Mouse (Mus musculus) lung, postnatal 25 days (tissue): ENCODE data around the gene Klf12.
"Not testable (repeated sequence)": the region's sequence is repeated elsewhere in the genome, so short reads cannot be mapped to it uniquely, and the experiment has no call there.

Experiments
- DNase-seq: peaks from one replicate; pipeline ENCODE4 v3.0.0; 2022; ENCODE audit warnings: low spot score

Gene Klf12

GRCm38 (mm10) chr14:99885562-99885961, 398.9 kb downstream of the Klf12 start:
- DNase-seq = no peak

GRCm38 (mm10) chr14:99885128-99885527, 399.4 kb downstream of the Klf12 start:
- DNase-seq = peak; percentile 14

GRCm38 (mm10) chr14:99876791-99877578, 407.5 kb downstream of the Klf12 start:
- no peak for DNase-seq

GRCm38 (mm10) chr14:99873725-99874124, 410.8 kb downstream of the Klf12 start:
- DNase-seq = no peak

- no peak for DNase-seq
Measured at GRCm38 (mm10) chr14:99856158-99857011, 428.1 kb downstream of the Klf12 start.

- not testable (repeated sequence) for DNase-seq
Measured at GRCm38 (mm10) chr14:99854467-99854807, 430.0 kb downstream of the Klf12 start.

- DNase-seq = not testable (repeated sequence)
Measured at GRCm38 (mm10) chr14:99853769-99854466, 430.6 kb downstream of the Klf12 start.

GRCm38 (mm10) chr14:99850350-99850749, 434.1 kb downstream of the Klf12 start:
- DNase-seq = no peak

GRCm38 (mm10) chr14:99847502-99847901, 437.0 kb downstream of the Klf12 start:
- no peak for DNase-seq

- no peak for DNase-seq
Measured at GRCm38 (mm10) chr14:99826713-99827112, 457.8 kb downstream of the Klf12 start.
